Mouse (Mus musculus): ENCODE results near the gene Sptlc3.

DNA sequence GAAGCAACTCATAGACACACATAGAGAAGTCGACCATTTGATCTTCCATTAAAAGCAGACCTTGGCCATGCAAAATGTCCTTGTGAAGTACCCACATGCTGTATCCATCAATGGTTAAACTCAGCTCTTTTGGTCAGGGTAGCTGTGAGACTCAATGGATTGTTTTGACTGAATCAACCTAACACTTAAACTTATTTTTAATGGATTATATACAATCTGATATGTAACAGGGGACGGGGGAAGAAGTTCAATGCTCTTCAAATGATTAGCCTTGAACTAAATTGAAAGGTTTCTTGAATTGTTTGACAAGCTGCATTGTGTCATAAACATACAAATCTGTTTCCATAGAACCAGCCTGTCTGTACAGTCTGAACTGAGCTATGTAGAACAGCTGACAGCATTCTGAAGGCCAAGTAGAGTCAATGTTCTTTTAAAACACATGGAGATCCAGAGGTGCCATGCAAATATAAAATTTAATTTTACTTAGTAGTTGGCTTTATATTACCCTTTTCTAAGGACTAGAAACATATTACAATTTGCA, 94.0 kb downstream of the Sptlc3 start:
- no peak for TF ChIP-seq CTCF (IDR thresholded peaks at IDR 0.05)
- no peak for TF ChIP-seq POLR2A (IDR thresholded peaks at IDR 0.05; ENCODE audit: insufficient read depth, low read depth, low read length)
- no peak for TF ChIP-seq EP300 (IDR thresholded peaks at IDR 0.05; ENCODE audit: insufficient read depth, low read depth, low read length)

Data from heart, adult 2 months (tissue).